Mouse (Mus musculus) urinary bladder, postnatal 25 days (tissue): ENCODE measurements around the gene Fam234a.

Source experiments
- DNase-seq: peaks from one replicate; pipeline ENCODE4 v3.0.0; 2022; ENCODE audit warnings: low spot score

Gene Fam234a

DNA sequence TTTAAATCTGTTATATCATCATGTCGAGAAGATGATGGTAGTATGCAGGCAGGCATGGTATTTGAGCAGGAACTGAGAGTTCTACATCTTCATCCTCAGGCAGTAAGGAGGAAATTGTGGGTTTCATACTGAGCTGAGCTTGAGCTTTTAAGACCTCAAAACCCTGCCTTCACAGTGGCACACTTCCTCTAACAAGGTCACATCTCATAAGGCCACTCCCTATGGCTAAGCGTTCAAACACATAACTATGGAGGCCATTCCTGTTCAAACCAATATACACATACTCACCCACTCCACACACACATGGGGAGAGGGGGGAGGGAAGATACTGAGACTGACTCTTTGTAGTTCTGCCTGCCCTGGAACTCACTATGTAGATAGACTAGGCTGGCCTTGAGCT, 76.0 kb downstream of the Fam234a start:
- DNase-seq = no peak

DNA sequence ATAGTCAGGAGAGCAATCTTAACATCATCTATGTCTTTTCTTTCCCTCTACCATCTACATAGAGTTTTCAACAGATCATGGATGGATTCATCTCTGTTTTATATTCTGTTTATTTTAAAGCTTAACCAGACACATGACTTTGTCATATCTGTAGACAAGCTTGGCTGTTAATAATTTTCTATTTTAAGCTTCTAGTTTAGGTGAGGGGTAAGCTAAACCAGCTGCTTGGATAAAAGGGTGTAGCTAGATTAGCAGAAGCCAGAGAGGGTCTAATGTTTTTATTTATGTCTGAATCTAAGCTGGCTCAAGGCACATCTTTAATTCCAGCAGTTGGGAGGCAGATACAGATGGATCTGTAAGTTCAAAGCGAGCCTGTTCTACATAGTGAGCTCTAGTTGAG, 81.3 kb downstream of the Fam234a start:
- DNase-seq = no peak
